Comparison of ENCODE assay signal across 9 mouse cellular contexts in the genomic region with DNA sequence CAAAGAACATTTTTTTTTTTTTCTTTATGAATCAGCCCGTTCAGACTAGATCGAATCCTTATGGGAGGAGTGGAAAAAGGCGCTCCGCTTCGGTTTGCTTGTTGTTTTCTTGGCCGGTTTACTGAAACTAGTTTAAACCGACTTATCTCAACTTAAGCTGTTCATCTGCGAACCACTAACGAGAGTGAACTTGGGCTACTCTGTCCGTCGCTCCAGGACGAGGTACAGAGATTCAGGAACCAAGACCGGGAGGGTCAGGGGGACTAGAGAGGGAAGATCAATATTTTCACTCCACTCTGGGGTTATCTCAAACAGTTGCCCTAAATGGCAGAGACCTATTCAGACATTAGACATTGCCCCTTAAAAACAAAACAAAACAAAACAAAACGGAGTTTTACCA. TPM values are rescaled to one million over a fixed set of nuclear protein-coding genes. Genes with fewer than 3 reads are reported as not detected.
DNase-seq lines count a peak whose midpoint lies in the region; ATAC-seq and TF ChIP-seq lines count a peak whose summit lies in the region.
"Had no signal": no experiment of that assay in that cellular context is flagged by ENCODE, and none has a peak within 500 bp of the region (broad histone marks: within the 10 kb centered on the region; RNA-seq: fewer than 3 reads in every experiment).

No protein-coding gene starts in this region.

- H3K27ac ChIP-seq in kidney, embryonic 14.5 days (ENCODE audit: low read depth, low read length): peak overlapping the region; percentile 47
- no peak overlapping the region for H3K27ac ChIP-seq in forebrain, embryonic 13.5 days
- H3K27ac ChIP-seq in small intestine, adult 2 months (ENCODE audit: insufficient read depth, low read depth, low read length): no peak overlapping the region

- no peaks in the 10 kb centered on the region for H3K9me3 ChIP-seq in kidney, embryonic 14.5 days (ENCODE audit: control insufficient read depth, low read length)
- no peaks in the 10 kb centered on the region for H3K9me3 ChIP-seq in forebrain, embryonic 13.5 days (replicated peaks)

- in situ Hi-C loops in Patski (cut with MboI; ENCODE audit: low pct_unique_long_range_greater_than_20kb): no loop called here

- peak overlapping the region; percentile 64 for H3K4me2 ChIP-seq in kidney, embryonic 14.5 days (replicated peaks; ENCODE audit: low read depth, low read length)
- H3K4me2 ChIP-seq in forebrain, embryonic 13.5 days: peak overlapping the region; percentile 72

- H3K4me1 ChIP-seq in kidney, embryonic 14.5 days (ENCODE audit: control insufficient read depth, insufficient read depth, low read length): peaks cover 3% of the 10 kb centered on the region; the same call in 1 of the 2 replicates
- H3K4me1 ChIP-seq in forebrain, embryonic 13.5 days: peaks cover 7% of the 10 kb centered on the region
- H3K4me1 ChIP-seq in small intestine, adult 2 months (ENCODE audit: control insufficient read depth, insufficient read depth, insufficient read length, low read length): no peaks in the 10 kb centered on the region

- 1% methylated on average over 14 of the region's 14 CpGs for WGBS in kidney, embryonic 14.5 days
- under 1% methylated on average over 14 of the region's 14 CpGs for WGBS in forebrain, embryonic 13.5 days
- under 1% methylated on average over 14 of the region's 14 CpGs for WGBS in small intestine, adult 2 months

- H3K36me3 ChIP-seq in kidney, embryonic 14.5 days (ENCODE audit: control insufficient read depth, insufficient read depth, low read length): peaks cover 24% of the 10 kb centered on the region; the same call in 1 of the 2 replicates
- H3K36me3 ChIP-seq in forebrain, embryonic 13.5 days (ENCODE audit: poor library complexity, severe bottlenecking): peaks cover 13% of the 10 kb centered on the region
- H3K36me3 ChIP-seq in small intestine, adult 2 months (ENCODE audit: control insufficient read depth, insufficient read depth, low read length): peaks cover 10% of the 10 kb centered on the region

- POLR2A ChIA-PET in Patski (lab: Charles Lee): no interaction called here

- peak overlapping the region; percentile 74 for H3K9ac ChIP-seq in kidney, embryonic 14.5 days (ENCODE audit: low read depth, low read length)
- peak overlapping the region; percentile 61 for H3K9ac ChIP-seq in forebrain, embryonic 13.5 days

- peak overlapping the region; percentile 70 for H3K4me3 ChIP-seq in kidney, embryonic 14.5 days (ENCODE audit: low read length)
- peak overlapping the region; percentile 66 for H3K4me3 ChIP-seq in forebrain, embryonic 13.5 days
- peak overlapping the region; percentile 75 for H3K4me3 ChIP-seq in small intestine, adult 2 months (ENCODE audit: low read depth, low read length)

- H3K27me3 ChIP-seq in kidney, embryonic 14.5 days (ENCODE audit: control insufficient read depth, insufficient read depth, low read length): no peaks in the 10 kb centered on the region
- H3K27me3 ChIP-seq in Patski: no peaks in the 10 kb centered on the region
- H3K27me3 ChIP-seq in forebrain, embryonic 13.5 days: no peaks in the 10 kb centered on the region
- no peaks in the 10 kb centered on the region for H3K27me3 ChIP-seq in small intestine, adult 2 months (ENCODE audit: control insufficient read depth, insufficient read depth, low read length)

- no peak for TF ChIP-seq POLR2A in small intestine, adult 2 months (IDR thresholded peaks at IDR 0.05; ENCODE audit: low read depth, low read length)

- TF ChIP-seq CTCF in Patski (IDR thresholded peaks at IDR 0.05): no peak
- TF ChIP-seq CTCF in small intestine, adult 2 months (IDR thresholded peaks at IDR 0.05; ENCODE audit: extremely low read depth, insufficient read length, insufficient replicate concordance, low read depth, low read length): no peak

- no peak for DNase-seq in kidney, postnatal 25 days
- no peak for DNase-seq in Patski (ENCODE audit: low read depth, low spot score)
- DNase-seq in liver: peak; percentile 27
- no peak for DNase-seq in cerebellum, adult 18-20 months
- no peak for DNase-seq in ovary, postnatal 36 days (ENCODE audit: low spot score)

- peak; percentile 47 for ATAC-seq in kidney, embryonic 14.5 days (ENCODE audit: low FRiP score, low TSS enrichment)
- peak; percentile 2 for ATAC-seq in Patski
- ATAC-seq in forebrain, embryonic 13.5 days: peak; percentile 55

- CTCF ChIA-PET in Patski (lab: Charles Lee): interaction anchor here (1.0 kb wide), 1 partner anchor 9 kb away, joined by 3 read pairs; no protein-coding TSS in a partner anchor

RNA-seq across cellular contexts. Expression of gene Mut, which starts 0.5 kb away (rescaled TPM):
- 29.6 and 49.3 TPM in 2 replicates for polyA plus RNA-seq in kidney, embryonic 14.5 days (2014; fragmentation: Nextera tagmentation; extraction: Ambion mirVana)
- 53.7 TPM for polyA plus RNA-seq in Patski (2021)
- 19.1 and 23.3 TPM in 2 replicates for polyA plus RNA-seq in forebrain, embryonic 13.5 days (2015; fragmentation: Nextera tagmentation; extraction: Ambion mirVana)
- 2.8 and 4.7 TPM in 2 replicates for polyA plus RNA-seq in small intestine, adult 2 months (2012; rRNA removed)

RNA-seq across cellular contexts. Expression of gene Cenpq, which starts 0.9 kb away (rescaled TPM):
- 33.8 and 47.9 TPM in 2 replicates for polyA plus RNA-seq in kidney, embryonic 14.5 days (2014; fragmentation: Nextera tagmentation; extraction: Ambion mirVana)
- 15.4 TPM for polyA plus RNA-seq in Patski (2021)
- 29.5 and 29.6 TPM in 2 replicates for polyA plus RNA-seq in forebrain, embryonic 13.5 days (2015; fragmentation: Nextera tagmentation; extraction: Ambion mirVana)
- 0.19 and 0.22 TPM in 2 replicates for polyA plus RNA-seq in small intestine, adult 2 months (2012; rRNA removed)

RNA-seq across cellular contexts. Expression of gene Glyatl3, which starts 19.8 kb away (rescaled TPM):
- polyA plus RNA-seq in kidney, embryonic 14.5 days (2014; fragmentation: Nextera tagmentation; extraction: Ambion mirVana): not detected in 2 replicates
- polyA plus RNA-seq in Patski (2021): not detected
- not detected in 2 replicates for polyA plus RNA-seq in forebrain, embryonic 13.5 days (2015; fragmentation: Nextera tagmentation; extraction: Ambion mirVana)
- polyA plus RNA-seq in small intestine, adult 2 months (2012; rRNA removed): not detected in 2 replicates
- polyA plus RNA-seq: brain, embryonic 14.5 days had no signal

RNA-seq across cellular contexts. Expression of gene 9130008F23Rik, which starts 53.6 kb away (rescaled TPM):
- polyA plus RNA-seq in kidney, embryonic 14.5 days (2014; fragmentation: Nextera tagmentation; extraction: Ambion mirVana): 1.4 and 1.8 TPM in 2 replicates
- 7.6 TPM for polyA plus RNA-seq in Patski (2021)
- polyA plus RNA-seq in forebrain, embryonic 13.5 days (2015; fragmentation: Nextera tagmentation; extraction: Ambion mirVana): 0.37 and 0.81 TPM in 2 replicates
- polyA plus RNA-seq in small intestine, adult 2 months (2012; rRNA removed): 7.7 and 13.6 TPM in 2 replicates

Comparison
In these comparisons a context has a peak if more than half of its experiments do, and no peak if none do; other contexts are left out.
1. ATAC-seq: peak in every context shown above with its lines; median percentile 55 in forebrain, embryonic 13.5 days; 47 in kidney, embryonic 14.5 days; 2 in Patski.
2. RNA of gene Cenpq, which starts 0.9 kb away (polyA plus RNA-seq): 33.8 to 47.9 TPM in kidney, embryonic 14.5 days, 29.5 to 29.6 TPM in forebrain, embryonic 13.5 days and 15.4 TPM in Patski (single experiment); 0.19 to 0.22 TPM in small intestine, adult 2 months; every median in the first group is over 10 times any median in the second.
3. Peak in every context shown above with its lines, with median percentiles within 50 percentile points of each other: H3K4me3 ChIP-seq.